Mouse (Mus musculus) cerebellum, adult 2 months (tissue): ENCODE data around the gene Astn2. TPM values are rescaled to one million over a fixed set of nuclear protein-coding genes. Genes with fewer than 3 reads are reported as not detected.

Experiments used
- DNase-seq, 2 experiments: peaks; one replicate each; pipeline ENCODE4 v3.0.0; 2021
- H3K27ac ChIP-seq: fragments of 200-500 bp; 2 replicates; pipeline ENCODE4 v1.5.1; 2012; ENCODE audit warnings: low read length, control low read depth, inconsistent platforms; ENCODE audit not compliant: insufficient read depth
- H3K27me3 ChIP-seq: fragments of 200-500 bp; 2 replicates; pipeline ENCODE4 v1.6.1; 2012; ENCODE audit warnings: inconsistent platforms, mild to moderate bottlenecking, low read length, moderate library complexity; ENCODE audit not compliant: control insufficient read depth, insufficient read depth
- H3K4me1 ChIP-seq: fragments of 200-500 bp; 2 replicates; pipeline ENCODE4 v1.6.1; 2011; ENCODE audit warnings: low read length; ENCODE audit not compliant: control insufficient read depth, insufficient read depth
- H3K4me3 ChIP-seq: fragments of 200-500 bp; replicated peaks from 2 replicates; pipeline ENCODE3; 2011; ENCODE audit warnings: mild to moderate bottlenecking, low read depth, low read length, control low read depth; ENCODE audit not compliant: insufficient read depth
- CTCF ChIP-seq: fragments of 200-500 bp; IDR thresholded peaks from 2 replicates; pipeline ENCODE4 v1.5.1; 2011; ENCODE audit warnings: low read depth, mild to moderate bottlenecking, control low read depth, low read length, moderate library complexity, borderline replicate concordance; ENCODE audit not compliant: insufficient read depth
- POLR2A ChIP-seq: fragments of 200-500 bp; IDR thresholded peaks from 2 replicates; pipeline ENCODE4 v1.6.1; 2011; ENCODE audit warnings: low read length, control low read depth, borderline replicate concordance; ENCODE audit not compliant: insufficient read depth
- WGBS: fragments of 180-500 bp; shearing (Covaris S2); methylation state at CpG from one replicate; pipeline ENCODE4 v1.1.7; 2018; 5-methylcytosine and 5-hydroxymethylcytosine counted together
- polyA plus RNA-seq: library from polyadenylated mRNA; depleted of rRNA; stranded (reverse); fragments of >200 nt; gene quantifications from 2 replicates; pipeline ENCODE4 v1.2.3, GENCODE M21; 2012

Gene Astn2
- polyA plus RNA-seq, 1 experiment, result 56.9 TPM

- DNase-seq, result no peak
- Histone ChIP-seq H3K27ac (no peak overlapping the region), H3K27me3 (no peaks in the 10 kb centered on the region), H3K4me3 (no peak overlapping the region), H3K4me1 (0 out of 2 replicates have a peak, but pooled peaks cover 3% of the 10 kb centered on the region)
- TF ChIP-seq CTCF, result no peak
- no peak for TF ChIP-seq POLR2A
Measured at GRCm38 (mm10) chr4:65744788-65745187, 659.6 kb downstream of the Astn2 start.

GRCm38 (mm10) chr4:65744088-65744610 is 660.3 kb downstream of the Astn2 start:
- Histone ChIP-seq H3K27me3 (no peaks in the 10 kb centered on the region), H3K27ac (no peak overlapping the region), H3K4me1 (0 out of 2 replicates have a peak, but pooled peaks cover 3% of the 10 kb centered on the region), H3K4me3 (no peak overlapping the region)
- 82% methylated on average over 5 of the region's 5 CpGs for WGBS
- no peak for DNase-seq
- TF ChIP-seq POLR2A (no peak), CTCF (no peak)

- H3K4me1 ChIP-seq, result 0 out of 2 replicates have a peak, but pooled peaks cover 3% of the 10 kb centered on the region
- no peak overlapping the region for H3K4me3 ChIP-seq
- H3K27ac ChIP-seq, result no peak overlapping the region
- no peaks in the 10 kb centered on the region for H3K27me3 ChIP-seq
- DNase-seq, result no peak
- TF ChIP-seq CTCF (no peak), POLR2A (no peak)
Measured at GRCm38 (mm10) chr4:65743160-65743691, 661.2 kb downstream of the Astn2 start.

- TF ChIP-seq CTCF, result no peak
- no peak for TF ChIP-seq POLR2A
- DNase-seq, result no peak
- H3K27me3 ChIP-seq, result no peaks in the 10 kb centered on the region
- no peak overlapping the region for H3K4me3 ChIP-seq
- no peak overlapping the region for H3K27ac ChIP-seq
- WGBS, result 87% methylated on average over 6 of the region's 6 CpGs
- H3K4me1 ChIP-seq, result peaks cover 4% of the 10 kb centered on the region
Measured at GRCm38 (mm10) chr4:65724414-65724813, 680.0 kb downstream of the Astn2 start.

- H3K27ac ChIP-seq, result no peak overlapping the region
- 86% methylated on average over 2 of the region's 2 CpGs for WGBS
- no peak overlapping the region for H3K4me3 ChIP-seq
- DNase-seq, result no peak
- no peaks in the 10 kb centered on the region for H3K4me1 ChIP-seq
- H3K27me3 ChIP-seq, result no peaks in the 10 kb centered on the region
- TF ChIP-seq POLR2A (no peak), CTCF (no peak)
Measured at GRCm38 (mm10) chr4:65719610-65720009, 684.8 kb downstream of the Astn2 start.

GRCm38 (mm10) chr4:65717899-65718298 is 686.5 kb downstream of the Astn2 start:
- H3K27ac ChIP-seq, result no peak overlapping the region
- WGBS, result 73% methylated on average over 1 of the region's 1 CpGs
- H3K4me3 ChIP-seq, result no peak overlapping the region
- H3K4me1 ChIP-seq, result no peaks in the 10 kb centered on the region
- TF ChIP-seq POLR2A, result no peak
- no peak for TF ChIP-seq CTCF
- no peak for DNase-seq
- no peaks in the 10 kb centered on the region for H3K27me3 ChIP-seq

GRCm38 (mm10) chr4:65716086-65716485 is 688.3 kb downstream of the Astn2 start:
- Histone ChIP-seq H3K27ac (no peak overlapping the region), H3K27me3 (no peaks in the 10 kb centered on the region), H3K4me3 (no peak overlapping the region), H3K4me1 (no peaks in the 10 kb centered on the region; the same call in 1 of the 2 replicates)
- TF ChIP-seq CTCF (no peak), POLR2A (no peak)
- 20% methylated on average over 2 of the region's 2 CpGs for WGBS
- peak in 1 of 2 experiments; percentile 73 for DNase-seq

GRCm38 (mm10) chr4:65711678-65712077 is 692.7 kb downstream of the Astn2 start:
- H3K4me1 ChIP-seq, result peaks cover 3% of the 10 kb centered on the region; the same call in 1 of the 2 replicates
- no peaks in the 10 kb centered on the region for H3K27me3 ChIP-seq
- WGBS, result 6% methylated on average over 2 of the region's 2 CpGs
- H3K27ac ChIP-seq, result no peak overlapping the region
- no peak overlapping the region for H3K4me3 ChIP-seq
- DNase-seq, result peak; percentile 49 to 94
- TF ChIP-seq POLR2A, result no peak
- no peak for TF ChIP-seq CTCF
